Mouse (Mus musculus) liver, embryonic 16.5 days (tissue): ENCODE measurements around the gene Bend4. TPM values are rescaled to one million over a fixed set of nuclear protein-coding genes. Genes with fewer than 3 reads are reported as not detected.

Experiments used
- ATAC-seq: fragments of 200-750 bp; cut with Nextera tagmentation; 2 replicates; pipeline ENCODE4 v1.8.0; 2017; ENCODE audit warnings: low read depth, mild to moderate bottlenecking, moderate number of reproducible peaks, moderate library complexity
- H3K27ac ChIP-seq: fragments of 300-500 bp; sonication (generic); 2 replicates; pipeline ENCODE4 v1.5.1; 2014; ENCODE audit warnings: mild to moderate bottlenecking, low read length
- H3K27me3 ChIP-seq: fragments of 300-500 bp; sonication (generic); 2 replicates; pipeline ENCODE4 v1.6.1; 2014; ENCODE audit warnings: low read depth, low read length, mixed read lengths; ENCODE audit not compliant: control insufficient read depth, insufficient read depth
- H3K36me3 ChIP-seq: fragments of 300-500 bp; sonication (generic); 2 replicates; pipeline ENCODE4 v1.6.1; 2014; ENCODE audit warnings: mild to moderate bottlenecking; ENCODE audit not compliant: control insufficient read depth, insufficient read depth
- H3K4me1 ChIP-seq: fragments of 300-500 bp; sonication (generic); 2 replicates; pipeline ENCODE4 v1.6.1; 2014; ENCODE audit warnings: low read depth, low read length, mixed read lengths; ENCODE audit not compliant: control insufficient read depth
- H3K4me2 ChIP-seq: fragments of 300-500 bp; sonication (generic); 2 replicates; pipeline ENCODE4 v1.6.1; 2014; ENCODE audit warnings: low read depth, low read length, mixed read lengths
- H3K4me3 ChIP-seq: fragments of 300-500 bp; sonication (generic); 2 replicates; pipeline ENCODE4 v1.5.1; 2014; ENCODE audit warnings: low read depth, mild to moderate bottlenecking, low read length
- H3K9ac ChIP-seq: fragments of 300-500 bp; sonication (generic); 2 replicates; pipeline ENCODE4 v1.6.1; 2014; ENCODE audit warnings: low read depth, low read length
- H3K9me3 ChIP-seq: fragments of 300-500 bp; sonication (generic); replicated peaks from 2 replicates; pipeline ENCODE4 v1.6.1; 2016; ENCODE audit warnings: low read length; ENCODE audit not compliant: control insufficient read depth
- WGBS: fragments of 180-500 bp; shearing (Covaris S2); extraction: QIAGEN DNeasy Blood & Tissue Kit; methylation state at CpG from one replicate; pipeline ENCODE4 v1.1.7; 2014; ENCODE audit not compliant: insufficient replicate concordance; 5-methylcytosine and 5-hydroxymethylcytosine counted together
- polyA plus RNA-seq: library from polyadenylated mRNA; unstranded; fragments of >200 nt; fragmentation: Nextera tagmentation; extraction: Ambion mirVana; gene quantifications from 2 replicates; pipeline ENCODE4 v1.2.1, GENCODE M21; 2015

Bend4 gene
- polyA plus RNA-seq, 1 experiment from 2014 or later = 0.38 TPM

DNA sequence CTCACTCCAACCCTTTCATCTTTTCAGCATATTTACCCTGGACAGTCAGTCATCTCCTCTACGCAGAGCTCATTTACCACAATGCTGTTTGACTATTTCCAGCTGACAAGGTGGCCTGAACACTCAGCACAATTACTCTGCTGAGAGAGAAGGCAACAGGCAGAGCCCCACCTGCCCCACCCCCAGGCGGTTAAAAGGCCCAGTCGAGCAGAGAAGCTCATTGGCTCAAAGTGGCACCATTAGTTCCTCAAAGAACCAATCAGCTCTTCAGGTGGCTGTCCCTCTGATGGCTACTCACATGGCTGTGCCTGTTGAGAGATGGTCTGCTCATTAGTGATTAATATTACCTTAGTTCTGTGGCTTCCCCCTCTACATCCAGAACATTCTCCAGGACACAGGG is 3.5 kb downstream of the Bend4 start:
- no peaks in the 10 kb centered on the region for H3K9me3 ChIP-seq
- no peak overlapping the region for H3K9ac ChIP-seq
- H3K36me3 ChIP-seq = no peaks in the 10 kb centered on the region
- peaks cover 43% of the 10 kb centered on the region for H3K27me3 ChIP-seq
- H3K4me1 ChIP-seq = no peaks in the 10 kb centered on the region
- no peak overlapping the region for H3K4me2 ChIP-seq
- WGBS = 49% methylated on average over 3 of the region's 3 CpGs
- ATAC-seq = no peak
- no peak overlapping the region for H3K4me3 ChIP-seq
- H3K27ac ChIP-seq = no peak overlapping the region

DNA sequence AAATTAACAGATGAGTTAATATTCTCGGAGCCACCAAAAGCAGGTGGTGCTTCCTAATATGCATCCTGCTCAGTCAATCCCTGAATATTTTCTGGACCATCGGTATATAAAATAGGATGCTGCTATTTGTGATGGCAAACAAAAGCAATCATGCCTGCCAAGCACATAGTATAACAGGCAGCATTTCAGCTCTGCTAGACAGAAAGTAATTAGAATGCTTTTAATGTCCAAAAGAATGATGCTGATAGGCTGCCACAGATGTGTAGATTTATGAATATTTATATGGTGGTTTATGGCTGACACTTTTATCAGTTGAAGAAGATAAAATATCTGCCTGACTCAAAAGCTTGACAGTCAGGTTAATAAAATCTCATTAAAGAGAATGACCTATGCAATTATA is 4.1 kb downstream of the Bend4 start:
- Histone ChIP-seq H3K4me1 (no peaks in the 10 kb centered on the region), H3K4me3 (no peak overlapping the region), H3K9ac (no peak overlapping the region), H3K9me3 (no peaks in the 10 kb centered on the region), H3K27ac (no peak overlapping the region), H3K4me2 (no peak overlapping the region), H3K36me3 (no peaks in the 10 kb centered on the region), H3K27me3 (peaks cover 38% of the 10 kb centered on the region)
- 63% methylated on average over 2 of the region's 2 CpGs for WGBS
- ATAC-seq = no peak

DNA sequence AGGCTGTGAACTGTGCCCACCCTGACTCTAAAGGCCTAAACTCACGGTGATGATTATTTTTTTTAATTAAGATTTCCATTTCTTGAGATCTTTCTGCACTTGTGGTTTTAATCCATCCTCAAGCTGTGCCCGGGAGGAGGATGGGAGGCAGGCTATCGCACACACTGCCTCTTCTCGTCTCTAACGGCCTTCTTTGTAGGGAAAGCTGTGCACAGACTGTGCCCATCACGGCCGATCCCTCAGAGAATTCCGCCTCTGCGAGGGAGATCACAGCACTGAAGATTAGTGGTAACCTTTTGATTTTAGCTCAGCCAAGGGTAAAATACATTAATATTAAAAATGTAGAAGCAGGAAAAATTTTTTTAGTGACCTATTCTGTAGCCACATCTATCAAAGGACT is 4.8 kb downstream of the Bend4 start:
- Histone ChIP-seq H3K36me3 (no peaks in the 10 kb centered on the region), H3K4me2 (no peak overlapping the region), H3K27me3 (peaks cover 32% of the 10 kb centered on the region), H3K27ac (no peak overlapping the region), H3K9ac (no peak overlapping the region), H3K9me3 (no peaks in the 10 kb centered on the region), H3K4me1 (no peaks in the 10 kb centered on the region), H3K4me3 (no peak overlapping the region)
- no peak for ATAC-seq
- 70% methylated on average over 9 of the region's 9 CpGs for WGBS

DNA sequence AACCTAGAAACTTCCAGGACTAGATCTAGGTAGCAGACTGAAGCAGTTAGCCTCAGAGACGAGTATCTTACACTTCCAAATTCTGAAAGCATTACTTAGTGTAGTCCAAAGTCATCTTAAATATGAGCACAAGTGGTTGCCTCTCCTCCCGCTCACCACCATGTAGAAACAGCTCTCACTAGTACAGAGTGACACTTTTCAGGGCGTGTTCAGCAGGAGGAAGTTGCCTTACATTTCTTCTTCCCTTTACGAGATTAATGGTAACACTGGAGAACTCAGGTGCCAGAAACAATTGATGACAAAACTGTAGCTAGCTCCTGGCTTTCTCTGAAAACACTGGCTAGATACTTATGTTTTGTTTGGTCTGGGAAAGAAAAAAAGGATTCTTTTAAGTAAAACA is 8.7 kb downstream of the Bend4 start:
- H3K4me3 ChIP-seq = no peak overlapping the region
- no peaks in the 10 kb centered on the region for H3K9me3 ChIP-seq
- H3K9ac ChIP-seq = no peak overlapping the region
- WGBS = 31% methylated on average over 4 of the region's 4 CpGs
- H3K4me1 ChIP-seq = no peaks in the 10 kb centered on the region
- no peak for ATAC-seq
- no peaks in the 10 kb centered on the region for H3K36me3 ChIP-seq
- no peaks in the 10 kb centered on the region for H3K27me3 ChIP-seq
- no peak overlapping the region for H3K4me2 ChIP-seq
- H3K27ac ChIP-seq = no peak overlapping the region

DNA sequence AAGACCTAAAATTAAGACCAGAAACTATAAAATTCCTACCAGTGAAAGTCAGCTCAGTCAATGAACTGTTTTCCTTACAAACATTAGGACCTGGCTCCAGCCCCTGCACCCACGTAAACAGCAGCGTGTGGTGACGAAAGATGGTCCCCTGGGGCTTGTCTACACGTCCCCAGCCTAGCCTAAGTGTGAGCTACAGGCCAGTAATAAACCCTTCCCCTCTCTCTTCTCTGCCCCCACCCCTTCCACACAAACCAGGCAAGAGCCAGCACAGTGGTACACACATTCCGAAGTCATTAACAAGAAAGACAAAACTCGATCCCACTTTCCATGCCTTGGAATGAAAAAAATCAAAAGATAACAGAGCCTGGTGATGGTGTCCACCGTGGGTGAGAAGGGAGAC is 16.6 kb downstream of the Bend4 start:
- Histone ChIP-seq H3K27me3 (no peaks in the 10 kb centered on the region), H3K9me3 (no peaks in the 10 kb centered on the region), H3K4me1 (no peaks in the 10 kb centered on the region), H3K27ac (no peak overlapping the region), H3K9ac (no peak overlapping the region), H3K36me3 (no peaks in the 10 kb centered on the region), H3K4me2 (no peak overlapping the region), H3K4me3 (no peak overlapping the region)
- no peak for ATAC-seq
- WGBS = 59% methylated on average over 7 of the region's 7 CpGs

DNA sequence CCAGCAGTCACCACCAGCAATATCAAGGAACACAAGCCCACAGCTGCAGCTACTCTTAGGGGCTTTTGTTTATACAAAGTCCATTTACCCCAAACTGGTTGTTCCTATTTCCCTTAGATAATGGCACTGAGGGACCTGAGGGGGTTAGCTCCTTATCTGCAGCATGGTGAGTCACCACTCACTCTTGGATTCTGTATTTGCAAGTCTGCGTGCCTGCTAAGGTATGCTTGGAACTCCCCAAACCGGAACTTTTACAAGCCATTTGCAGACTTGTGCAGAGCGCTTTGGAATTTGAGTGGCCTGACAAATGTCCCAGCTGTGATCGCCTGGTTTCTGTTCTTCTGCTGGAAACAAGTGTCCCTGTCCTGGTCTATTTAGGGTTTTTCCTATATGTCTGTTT is 17.7 kb downstream of the Bend4 start:
- H3K9ac ChIP-seq = no peak overlapping the region
- no peaks in the 10 kb centered on the region for H3K4me1 ChIP-seq
- no peaks in the 10 kb centered on the region for H3K36me3 ChIP-seq
- no peak overlapping the region for H3K4me2 ChIP-seq
- H3K9me3 ChIP-seq = no peaks in the 10 kb centered on the region
- no peak for ATAC-seq
- WGBS = 45% methylated on average over 4 of the region's 4 CpGs
- no peaks in the 10 kb centered on the region for H3K27me3 ChIP-seq
- H3K27ac ChIP-seq = no peak overlapping the region
- no peak overlapping the region for H3K4me3 ChIP-seq

DNA sequence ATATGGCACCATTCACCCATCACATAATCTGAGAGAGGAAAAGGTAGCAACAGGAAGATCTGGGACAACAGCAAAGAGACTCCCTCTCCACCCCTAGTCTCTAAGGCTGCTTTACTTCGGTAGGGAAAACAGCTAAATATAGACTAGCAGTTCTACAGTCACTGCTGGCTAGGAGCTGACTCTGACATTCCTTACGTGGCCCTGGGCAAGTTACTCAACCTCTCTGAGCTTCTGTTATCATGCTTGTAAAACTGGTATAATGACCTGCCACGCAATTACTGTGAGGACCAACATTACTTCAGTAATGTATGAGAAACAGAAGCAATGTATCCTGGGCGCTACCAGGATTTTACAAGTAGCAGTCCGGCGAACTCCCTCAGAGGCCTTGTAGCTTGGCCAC is 19.7 kb downstream of the Bend4 start:
- no peak overlapping the region for H3K27ac ChIP-seq
- H3K4me2 ChIP-seq = no peak overlapping the region
- ATAC-seq = no peak
- H3K9me3 ChIP-seq = no peaks in the 10 kb centered on the region
- no peak overlapping the region for H3K9ac ChIP-seq
- H3K4me1 ChIP-seq = no peaks in the 10 kb centered on the region
- 67% methylated on average over 6 of the region's 6 CpGs for WGBS
- no peaks in the 10 kb centered on the region for H3K36me3 ChIP-seq
- no peak overlapping the region for H3K4me3 ChIP-seq
- H3K27me3 ChIP-seq = no peaks in the 10 kb centered on the region

DNA sequence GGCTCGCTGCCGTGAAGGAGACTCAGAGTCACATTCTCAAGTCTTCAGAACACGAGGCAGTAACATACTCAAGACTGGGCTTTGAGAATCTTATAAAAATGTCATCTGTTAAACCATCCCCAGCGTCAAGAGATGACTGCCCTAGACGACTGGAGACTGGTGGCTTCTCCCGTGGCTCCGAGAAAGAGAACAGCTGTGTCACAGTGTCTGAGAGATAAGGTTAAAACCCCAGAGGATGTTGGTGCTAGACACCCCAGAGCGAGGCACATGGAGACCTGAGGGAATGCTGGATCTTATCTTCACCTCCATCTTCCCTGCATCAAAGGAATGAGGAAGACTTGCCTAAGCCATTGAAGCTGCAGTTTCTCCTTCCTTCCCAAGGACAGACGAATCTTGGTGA is 23.2 kb downstream of the Bend4 start:
- Histone ChIP-seq H3K36me3 (no peaks in the 10 kb centered on the region), H3K4me3 (no peak overlapping the region), H3K9me3 (no peaks in the 10 kb centered on the region), H3K4me2 (no peak overlapping the region), H3K27me3 (no peaks in the 10 kb centered on the region), H3K9ac (no peak overlapping the region), H3K27ac (no peak overlapping the region), H3K4me1 (no peaks in the 10 kb centered on the region)
- ATAC-seq = no peak
- 27% methylated on average over 9 of the region's 9 CpGs for WGBS

DNA sequence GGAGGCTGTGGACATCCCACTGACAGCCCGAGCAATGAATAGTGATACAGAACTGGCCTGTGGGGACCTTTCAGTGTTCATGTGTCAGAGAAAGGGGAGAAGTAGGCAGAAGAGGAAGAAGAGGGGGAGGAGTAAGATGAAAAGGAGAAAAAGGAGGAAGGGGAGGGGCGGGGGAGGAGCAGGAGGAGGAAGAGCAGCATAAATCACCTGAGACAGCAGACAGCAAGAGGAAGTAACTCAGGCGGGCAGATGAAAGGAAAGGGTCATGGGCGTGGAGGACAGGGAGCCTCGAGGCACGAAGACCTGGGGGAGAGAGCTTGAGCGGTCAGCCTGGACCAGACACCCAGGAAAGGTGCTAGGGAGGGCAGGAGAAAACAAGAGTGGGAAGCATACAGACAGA is 23.7 kb downstream of the Bend4 start:
- no peaks in the 10 kb centered on the region for H3K27me3 ChIP-seq
- H3K4me3 ChIP-seq = no peak overlapping the region
- no peak overlapping the region for H3K4me2 ChIP-seq
- no peak overlapping the region for H3K9ac ChIP-seq
- H3K36me3 ChIP-seq = no peaks in the 10 kb centered on the region
- H3K9me3 ChIP-seq = no peaks in the 10 kb centered on the region
- 23% methylated on average over 7 of the region's 7 CpGs for WGBS
- no peak for ATAC-seq
- no peaks in the 10 kb centered on the region for H3K4me1 ChIP-seq
- no peak overlapping the region for H3K27ac ChIP-seq

DNA sequence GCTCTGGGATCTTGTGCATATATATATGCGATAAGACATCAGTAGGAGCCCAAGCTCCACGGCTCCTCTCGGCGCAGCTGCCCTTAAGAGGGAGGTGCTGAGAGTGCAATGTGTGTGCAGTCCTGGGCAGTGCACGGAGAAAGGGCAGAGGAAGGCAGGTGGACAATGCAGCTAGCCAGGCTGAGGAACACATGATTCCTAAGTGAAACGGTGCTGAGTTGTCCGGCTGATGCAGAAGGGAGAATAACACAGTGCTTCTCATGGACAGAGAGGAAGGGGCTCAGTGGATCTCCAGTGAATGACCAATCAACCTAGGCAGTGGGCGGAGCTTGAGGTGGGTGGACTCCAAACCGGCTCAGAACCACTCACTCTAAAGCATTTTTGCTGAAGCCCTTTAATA is 26.5 kb downstream of the Bend4 start:
- Histone ChIP-seq H3K27ac (no peak overlapping the region), H3K36me3 (no peaks in the 10 kb centered on the region), H3K4me3 (no peak overlapping the region), H3K4me2 (no peak overlapping the region), H3K9me3 (no peaks in the 10 kb centered on the region), H3K4me1 (no peaks in the 10 kb centered on the region), H3K27me3 (no peaks in the 10 kb centered on the region), H3K9ac (no peak overlapping the region)
- ATAC-seq = no peak
- 52% methylated on average over 9 of the region's 9 CpGs for WGBS
